Mouse (Mus musculus) spleen, embryonic (tissue): ENCODE results near the gene Ngb.

Experiments
- CTCF ChIA-PET: fragments of 350-600 bp; sonication (Branson Sonifier 250); formaldehyde crosslinking; loops from one replicate; lab custom pipeline; 2022; lab: Charles Lee

Ngb gene

GRCm38 (mm10) chr12:87093249-87093648 is 9.1 kb downstream of the Ngb start:
- CTCF ChIA-PET, result no interaction called here

GRCm38 (mm10) chr12:87091916-87092315 is 10.4 kb downstream of the Ngb start:
- CTCF ChIA-PET, result no interaction called here

DNA sequence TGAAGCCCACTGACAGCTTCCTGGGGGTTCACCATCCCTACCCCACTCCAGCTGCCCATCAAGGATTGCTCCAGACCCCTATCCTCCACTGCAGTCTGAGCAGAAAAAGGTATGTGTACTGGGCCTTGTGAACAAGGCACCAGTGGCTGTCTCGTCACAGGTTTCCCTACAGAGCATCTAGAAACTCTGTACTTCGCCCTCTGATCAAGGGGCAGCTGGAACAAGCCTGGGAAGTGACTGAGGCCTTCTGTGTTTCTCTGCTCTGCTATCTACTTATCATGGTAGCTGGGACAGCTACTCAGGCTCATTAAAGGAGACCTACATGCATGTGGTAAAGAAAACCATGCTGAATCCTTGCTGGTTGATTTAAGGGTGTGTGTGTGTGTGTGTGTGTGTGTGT is 12.6 kb downstream of the Ngb start:
- CTCF ChIA-PET, result no interaction called here

DNA sequence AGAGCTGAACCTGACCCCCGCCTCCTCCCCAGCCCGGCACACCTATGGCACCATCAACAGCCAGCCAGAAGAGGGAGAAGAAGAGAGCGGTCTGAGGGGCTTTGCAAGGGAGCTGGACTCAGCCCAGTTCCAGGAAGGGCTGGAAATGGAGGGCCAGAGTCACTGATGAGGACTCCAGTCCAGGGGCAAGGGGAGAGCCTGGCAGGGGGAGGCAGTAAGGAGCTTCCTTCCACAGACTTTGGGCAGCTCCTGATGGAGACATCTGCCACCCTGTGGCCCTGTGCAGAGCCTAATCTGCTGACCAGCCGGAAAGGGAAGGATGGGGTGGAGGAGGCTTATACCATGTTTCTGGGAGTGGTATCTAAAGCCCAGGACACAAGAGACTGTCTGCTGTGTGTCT is 13.1 kb downstream of the Ngb start:
- CTCF ChIA-PET, result no interaction called here

DNA sequence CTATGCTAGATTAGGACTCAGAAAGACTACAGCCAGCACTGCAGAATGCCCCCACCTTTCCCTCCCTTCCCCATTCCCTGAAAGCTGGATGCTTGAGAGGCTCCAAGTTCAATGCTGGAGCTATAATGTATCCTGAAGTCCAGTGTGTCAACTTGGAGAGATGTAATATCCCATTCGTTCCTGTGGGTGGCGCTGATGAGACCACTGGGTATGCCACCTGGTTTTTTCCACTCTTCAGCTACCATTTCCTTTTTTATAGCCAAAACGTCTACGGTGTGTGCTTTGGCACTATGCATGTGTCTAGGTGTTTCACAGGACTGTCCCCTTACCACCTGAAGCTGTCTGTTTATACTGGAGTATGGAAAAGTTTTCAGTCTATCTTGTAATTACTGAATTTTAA is 14.0 kb downstream of the Ngb start:
- CTCF ChIA-PET, result no interaction called here

DNA sequence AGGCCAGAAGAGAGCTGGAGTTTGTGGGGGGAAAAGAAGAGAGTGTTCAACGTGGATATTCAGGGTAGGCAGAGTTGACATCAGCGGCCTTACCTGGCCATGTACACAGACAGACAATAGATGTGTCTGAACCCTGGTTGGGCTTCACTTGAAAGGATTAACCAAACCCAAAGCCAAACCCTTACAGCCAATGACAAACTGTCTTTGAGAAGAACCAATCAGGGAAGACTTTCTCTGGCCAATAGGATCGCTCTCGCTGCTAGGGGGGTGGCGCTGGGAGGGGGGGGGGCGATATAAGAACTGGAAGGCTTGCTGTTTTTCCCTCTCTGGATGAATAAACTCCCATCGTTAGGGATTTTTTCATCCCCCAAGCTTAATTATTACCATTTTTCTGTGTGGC is 15.1 kb downstream of the Ngb start:
- CTCF ChIA-PET, result interaction anchor here (0.7 kb wide), 1 partner anchor 340 kb away, joined by 4 read pairs; no protein-coding TSS in a partner anchor

DNA sequence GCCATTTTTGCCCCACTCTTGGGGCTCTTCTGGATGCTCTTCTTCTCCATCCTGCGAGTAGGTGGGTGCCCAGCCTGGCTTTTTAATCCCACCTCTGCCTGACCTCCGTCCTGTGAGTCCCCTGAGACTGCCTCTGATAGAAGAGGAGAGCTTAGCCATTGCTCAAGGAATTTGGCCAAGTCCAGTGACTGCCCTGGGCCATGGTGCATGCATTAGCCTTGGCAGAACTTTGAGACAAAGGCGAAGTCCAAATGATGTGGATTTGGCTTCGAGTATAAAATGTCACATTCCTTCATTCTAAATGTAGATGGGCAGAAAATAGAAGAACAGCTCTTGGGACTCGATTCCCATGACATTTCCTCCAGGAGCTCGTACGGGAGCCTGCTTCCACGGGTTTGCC is 19.5 kb downstream of the Ngb start:
- CTCF ChIA-PET, result no interaction called here

- CTCF ChIA-PET, result no interaction called here
These were observed 25.7 kb downstream of the Ngb start for GRCm38 (mm10) chr12:87076610-87077009.

GRCm38 (mm10) chr12:87070520-87070919 is 31.8 kb downstream of the Ngb start:
- CTCF ChIA-PET, result no interaction called here

DNA sequence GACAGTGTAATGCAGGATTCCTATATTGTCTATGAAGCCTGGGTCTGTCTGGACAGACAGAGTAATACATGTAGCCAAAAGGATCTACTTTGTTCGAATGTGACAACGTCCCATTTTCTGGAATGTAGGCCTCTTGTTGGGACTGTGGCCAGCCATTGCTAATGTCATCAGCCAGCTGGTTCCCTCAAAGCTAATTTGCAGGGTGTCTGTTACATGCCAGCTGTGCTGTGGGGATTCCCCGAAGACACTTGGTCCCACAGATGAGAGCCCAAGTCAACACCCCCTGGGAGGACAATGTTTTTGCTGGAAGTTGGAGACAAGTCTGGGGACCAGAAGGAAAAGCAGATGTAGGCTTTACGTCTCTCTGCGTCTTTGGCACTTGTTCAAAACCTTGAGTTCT is 35.9 kb downstream of the Ngb start:
- CTCF ChIA-PET, result no interaction called here

DNA sequence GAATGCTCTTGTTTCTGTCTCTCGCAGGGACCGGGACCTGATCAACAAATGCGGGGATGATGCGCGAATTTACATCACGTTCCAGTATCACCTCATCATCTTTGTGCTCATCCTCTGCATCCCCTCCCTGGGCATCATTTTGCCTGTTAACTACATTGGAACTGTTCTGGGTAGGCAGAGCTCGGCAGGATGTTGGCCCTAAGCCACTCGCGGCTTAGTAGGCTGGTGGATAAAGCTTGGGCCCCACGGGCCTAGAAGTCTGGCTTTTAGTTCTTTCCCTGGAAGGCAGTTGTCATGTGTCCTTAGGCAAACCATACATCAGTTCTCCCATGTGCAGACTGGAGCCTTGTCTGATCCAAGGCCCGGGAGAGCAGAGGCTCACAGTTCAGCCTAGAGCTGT is 36.9 kb downstream of the Ngb start:
- CTCF ChIA-PET, result no interaction called here

- CTCF ChIA-PET, result no interaction called here
These were observed 45.3 kb downstream of the Ngb start for GRCm38 (mm10) chr12:87057066-87057465.

DNA sequence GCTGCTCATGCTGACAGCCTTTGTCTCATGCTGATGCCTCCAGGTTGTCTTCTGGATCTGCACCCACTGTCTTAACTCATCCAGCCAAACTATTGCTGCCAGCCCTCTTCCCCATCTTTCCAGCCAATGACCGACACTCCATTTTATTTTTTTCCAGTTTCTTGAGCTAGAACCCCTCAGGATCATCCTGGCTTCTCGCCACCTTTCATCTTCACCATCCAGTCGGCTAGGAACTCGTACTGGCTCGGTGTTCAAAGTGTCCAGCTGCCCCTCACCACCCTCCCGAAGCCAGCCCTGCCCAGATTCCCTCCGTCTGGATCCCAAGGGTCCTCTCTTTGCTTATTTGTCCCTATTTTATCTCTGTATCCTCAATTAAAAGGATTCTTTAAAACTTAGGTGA is 47.5 kb downstream of the Ngb start:
- CTCF ChIA-PET, result no interaction called here

GRCm38 (mm10) chr12:87052661-87053321 is 49.5 kb downstream of the Ngb start:
- CTCF ChIA-PET, result interaction anchor here (0.6 kb wide), 1 partner anchor 20 kb away, joined by 4 read pairs; no protein-coding TSS in a partner anchor

DNA sequence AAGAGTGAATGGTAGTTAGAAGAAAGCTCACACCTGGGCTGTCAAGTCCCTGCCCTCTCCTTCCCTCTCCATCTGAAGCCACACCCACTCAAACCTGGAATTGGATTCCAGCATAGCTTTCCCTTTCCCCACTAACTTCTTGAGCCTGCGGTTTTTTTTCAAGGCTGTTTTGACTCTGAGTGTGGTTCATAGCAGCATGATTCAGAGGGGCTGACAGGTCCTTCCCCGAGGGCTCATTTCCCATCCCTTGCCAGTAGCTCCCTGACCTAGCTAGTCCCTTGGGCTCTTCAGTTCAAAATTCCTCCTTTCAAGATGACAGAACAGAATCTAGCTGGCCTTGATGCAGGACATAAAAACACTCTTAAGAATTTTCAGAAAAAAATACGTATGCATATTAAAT is 54.8 kb downstream of the Ngb start:
- CTCF ChIA-PET, result no interaction called here
